Mouse (Mus musculus): Measurements from ENCODE around the gene Slc27a2. TPM values are rescaled to one million over a fixed set of nuclear protein-coding genes. Genes with fewer than 3 reads are reported as not detected.
A peak's percentile ranks its signal among the peaks of the same experiment; 100 is the strongest.

Slc27a2 gene
- total and polyA plus RNA-seq, 3 experiments, result not detected

DNA sequence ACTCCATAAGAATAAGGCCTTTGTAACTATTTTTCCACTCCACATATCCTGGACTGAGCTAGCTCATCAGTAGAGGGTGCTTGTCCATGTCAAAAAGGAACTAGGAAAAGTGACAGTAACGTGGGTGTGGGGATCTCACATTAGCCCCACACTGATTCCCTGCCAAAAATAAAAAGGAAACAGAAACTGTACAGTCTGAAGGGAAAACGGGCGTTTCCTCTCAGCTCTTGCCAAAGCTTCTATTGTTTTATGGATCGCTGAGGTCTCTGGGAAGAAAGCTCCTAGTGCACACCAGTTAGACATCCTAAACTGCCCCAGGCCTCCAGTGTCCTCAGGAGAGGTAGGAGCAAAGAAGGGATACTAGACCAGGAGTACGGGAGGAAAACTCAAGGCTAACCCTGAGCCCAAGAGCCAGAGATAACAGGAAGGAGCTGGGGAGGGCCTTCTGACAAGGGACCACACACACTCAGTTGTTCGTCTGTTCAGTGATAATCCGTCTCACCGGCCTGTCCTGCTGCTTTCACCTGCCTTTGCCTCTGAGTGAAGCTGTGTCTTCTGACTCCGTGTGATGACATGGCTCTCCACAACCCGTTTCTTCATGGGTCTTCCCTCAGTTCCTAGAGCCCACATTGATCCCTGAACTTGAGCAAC lies 55.5 kb downstream of the Slc27a2 start:
- no peaks in the 10 kb centered on the region for H3K79me2 ChIP-seq (ENCODE audit: control insufficient read depth, insufficient read depth, low read length, poor library complexity)
- peaks cover 0 to 11% of the 10 kb centered on the region in 2 experiments; a peak in 2 of 4 replicates for H3K36me3 ChIP-seq (ENCODE audit: control insufficient read depth in 1 of 2, insufficient read depth in 2 of 2, low read length in 2 of 2)
- H3K27ac ChIP-seq (ENCODE audit: control insufficient read depth, low read depth, low read length), result peak overlapping the region; percentile 31
- no peaks in the 10 kb centered on the region for H3K27me3 ChIP-seq (ENCODE audit: control insufficient read depth in 1 of 2, insufficient read depth in 2 of 2, low read length in 2 of 2)
- peak overlapping the region; percentile 53 to 69 for H3K4me3 ChIP-seq (ENCODE audit: control insufficient read depth in 1 of 2, insufficient read depth in 1 of 2, low read depth in 2 of 2, low read length in 2 of 2)
- DNase-seq (ENCODE audit: low read depth, low spot score), result peak; percentile 52
- H3K9me3 ChIP-seq (replicated peaks; ENCODE audit: insufficient read depth, low read length), result no peaks in the 10 kb centered on the region
- peak overlapping the region; percentile 41 for H3K9ac ChIP-seq (ENCODE audit: control insufficient read depth, low read depth, low read length, poor library complexity, severe bottlenecking)
- H3K4me1 ChIP-seq (ENCODE audit: control insufficient read depth in 1 of 2, insufficient read depth in 2 of 2, low read length in 2 of 2), result peaks cover 7 to 20% of the 10 kb centered on the region in 2 experiments
- TF ChIP-seq MAFK (IDR thresholded peaks at IDR 0.05; ENCODE audit: borderline replicate concordance, low read depth, low read length) (no peak), ZC3H11A (IDR thresholded peaks at IDR 0.05; ENCODE audit: low read depth, low read length) (no peak), USF2 (IDR thresholded peaks at IDR 0.05; ENCODE audit: borderline replicate concordance in 1 of 2, insufficient read depth in 1 of 2, low read depth in 1 of 2, low read length in 2 of 2) (no peak), ELF1 (IDR thresholded peaks at IDR 0.05; ENCODE audit: low read depth, low read length) (no peak), SIN3A (IDR thresholded peaks at IDR 0.05; ENCODE audit: low read length) (0 out of 2 replicates have a peak, but pooled peaks have one; percentile 42), USF1 (IDR thresholded peaks at IDR 0.05; ENCODE audit: low read depth, low read length) (no peak), ZKSCAN1 (IDR thresholded peaks at IDR 0.05; ENCODE audit: low read depth, low read length) (no peak), JUND (IDR thresholded peaks at IDR 0.05; ENCODE audit: low read depth, low read length) (no peak), SMC3 (IDR thresholded peaks at IDR 0.05; ENCODE audit: low read depth, low read length) (no peak), GATA1 (IDR thresholded peaks at IDR 0.05; ENCODE audit: low read depth, low read length) (peak; percentile 24; the same call in 1 of the 2 replicates), TAL1 (IDR thresholded peaks at IDR 0.05; ENCODE audit: low read length) (no peak), POLR2A (IDR thresholded peaks at IDR 0.05; ENCODE audit: control insufficient read depth in 1 of 2, insufficient read depth in 1 of 2, low read depth in 1 of 2, low read length in 2 of 2, poor library complexity in 1 of 2) (no peak), MEF2A (IDR thresholded peaks at IDR 0.05; ENCODE audit: extremely low read depth, insufficient replicate concordance, low read depth, low read length, poor library complexity, severe bottlenecking) (no peak), BHLHE40 (IDR thresholded peaks at IDR 0.05; ENCODE audit: borderline replicate concordance, low read depth, low read length) (no peak), UBTF (IDR thresholded peaks at IDR 0.05; ENCODE audit: borderline replicate concordance, insufficient read depth, low read depth, low read length) (no peak), CHD2 (IDR thresholded peaks at IDR 0.05; ENCODE audit: low read length) (no peak), ETS1 (IDR thresholded peaks at IDR 0.05; ENCODE audit: low read depth, low read length) (peak; percentile 34; the same call in 1 of the 2 replicates), GABPA (IDR thresholded peaks at IDR 0.05; ENCODE audit: low read depth, low read length) (no peak), RAD21 (IDR thresholded peaks at IDR 0.05; ENCODE audit: low read depth, low read length) (no peak), MYC (IDR thresholded peaks at IDR 0.05; ENCODE audit: low read depth, low read length) (no peak), NRF1 (IDR thresholded peaks at IDR 0.05; ENCODE audit: insufficient read depth, low read depth, low read length, poor library complexity, severe bottlenecking) (no peak), POLR2AphosphoS2 (IDR thresholded peaks at IDR 0.05; ENCODE audit: low read length) (no peak), MAX (IDR thresholded peaks at IDR 0.05; ENCODE audit: low read length) (no peak), RCOR1 (IDR thresholded peaks at IDR 0.05; ENCODE audit: low read depth, low read length) (no peak), CTCF (IDR thresholded peaks at IDR 0.05 in 2 of 3, conservative IDR thresholded peaks at IDR 0.05 in 1 of 3; ENCODE audit: control insufficient read depth in 1 of 3, insufficient read depth in 1 of 3, low read depth in 2 of 3, low read length in 3 of 3, poor library complexity in 1 of 3, severe bottlenecking in 1 of 3) (no peak), MXI1 (IDR thresholded peaks at IDR 0.05; ENCODE audit: low read depth, low read length) (peak; percentile 48; the same call in 1 of the 2 replicates), NELFE (IDR thresholded peaks at IDR 0.05; ENCODE audit: low read depth, low read length) (no peak), TCF12 (IDR thresholded peaks at IDR 0.05; ENCODE audit: low read depth, low read length) (no peak), POLR2AphosphoS5 (IDR thresholded peaks at IDR 0.05; ENCODE audit: borderline replicate concordance, low read depth, low read length) (no peak), MAZ (IDR thresholded peaks at IDR 0.05; ENCODE audit: low read depth, low read length) (no peak), KAT2A (conservative IDR thresholded peaks at IDR 0.05; ENCODE audit: low read depth, low read length) (no peak), ZNF384 (IDR thresholded peaks at IDR 0.05; ENCODE audit: low read depth, low read length) (no peak), EP300 (IDR thresholded peaks at IDR 0.05; ENCODE audit: low read depth in 1 of 2, low read length in 2 of 2) (peak; percentile 4 to 31; a peak in 2 of 4 replicates), CHD1 (IDR thresholded peaks at IDR 0.05; ENCODE audit: low read depth, low read length) (no peak), TBP (IDR thresholded peaks at IDR 0.05; ENCODE audit: low read depth, low read length) (no peak), HCFC1 (IDR thresholded peaks at IDR 0.05; ENCODE audit: low read depth, low read length) (no peak), MYB (IDR thresholded peaks at IDR 0.05; ENCODE audit: low read depth, low read length) (no peak)
